Mouse (Mus musculus) granulocyte monocyte progenitor cell, adult 5-6 weeks (primary cell): Measurements from ENCODE around the gene Rhof. TPM values are rescaled to one million over a fixed set of nuclear protein-coding genes. Genes with fewer than 3 reads are reported as not detected.
A peak's percentile ranks its signal among the peaks of the same experiment; 100 is the strongest.

Source experiments
- ATAC-seq: replicated peaks from 2 replicates; pipeline ENCODE4 v1.8.0; 2016; ENCODE audit warnings: mild to moderate bottlenecking, moderate TSS enrichment, inconsistent platforms; ENCODE audit not compliant: poor library complexity, severe bottlenecking
- total RNA-seq, 2 experiments: library from RNA; stranded (forward) in 1 of 2; stranded (reverse) in 1 of 2; fragments of 200-712, 200-1000 nt in 1 of 2; fragments of >200 nt in 1 of 2; fragmentation: Nextera tagmentation in 1 of 2; gene quantifications; 2 replicates each; pipeline ENCODE4 v1.2.3; 2014 to 2017

The Rhof gene
- total RNA-seq, 2 experiments from 2014 or later, result 0.26 to 1.5 TPM

GRCm38 (mm10) chr5:123149451-123150400 lies 17.2 kb upstream of the Rhof start:
- ATAC-seq, result peak; percentile 34

GRCm38 (mm10) chr5:123148073-123148722 lies 15.7 kb upstream of the Rhof start:
- no peak for ATAC-seq

- no peak for ATAC-seq
Observed at GRCm38 (mm10) chr5:123147569-123147968, 15.1 kb upstream of the Rhof start.

- ATAC-seq, result no peak
Observed at GRCm38 (mm10) chr5:123146357-123146756, 13.9 kb upstream of the Rhof start.

- ATAC-seq, result peak; percentile 29
Observed at GRCm38 (mm10) chr5:123144746-123145590, 12.5 kb upstream of the Rhof start.

- no peak for ATAC-seq
Observed at GRCm38 (mm10) chr5:123143971-123144745, 11.7 kb upstream of the Rhof start.

- no peak for ATAC-seq
Observed at GRCm38 (mm10) chr5:123143251-123143970, 10.9 kb upstream of the Rhof start.

- ATAC-seq, result no peak
Observed at GRCm38 (mm10) chr5:123142161-123143157, 10.0 kb upstream of the Rhof start, which contains the start of gene Setd1b. TSS of gene Setd1b (plus strand) at chr5:123142193.

GRCm38 (mm10) chr5:123141555-123142160 lies 9.2 kb upstream of the Rhof start:
- peak; percentile 37 for ATAC-seq

- ATAC-seq, result peak; percentile 15
Observed at GRCm38 (mm10) chr5:123140694-123141554, 8.4 kb upstream of the Rhof start.

GRCm38 (mm10) chr5:123139722-123140627 lies 7.5 kb upstream of the Rhof start:
- ATAC-seq, result no peak

GRCm38 (mm10) chr5:123138953-123139721 lies 6.6 kb upstream of the Rhof start:
- ATAC-seq, result 0 out of 2 replicates have a peak, but pooled peaks have one; percentile 10

- ATAC-seq, result peak; percentile 4; the same call in 1 of the 2 replicates
Observed at GRCm38 (mm10) chr5:123138230-123138911, 5.9 kb upstream of the Rhof start.

- no peak for ATAC-seq
Observed at GRCm38 (mm10) chr5:123137910-123138229, 5.4 kb upstream of the Rhof start.
